Mouse (Mus musculus) embryonic fibroblast, embryonic 13.5 days (primary cell): ENCODE data around the gene Map3k9.

Experiments used
- CTCF ChIP-seq: IDR thresholded peaks from 2 replicates; pipeline ENCODE4 v1.5.1; 2011; ENCODE audit warnings: mild to moderate bottlenecking, control low read depth, low read length, moderate library complexity, borderline replicate concordance; ENCODE audit not compliant: insufficient read depth
- POLR2A ChIP-seq: IDR thresholded peaks from 2 replicates; pipeline ENCODE4 v1.6.1; 2011; ENCODE audit warnings: low read depth, mild to moderate bottlenecking, control low read depth, low read length, moderate library complexity

GRCm38 (mm10) chr12:81807953-81808352, 27.0 kb upstream of the Map3k9 start:
- TF ChIP-seq CTCF (no peak), POLR2A (no peak)
